Mouse (Mus musculus) Patski (cell line): ENCODE measurements around the gene Rilpl1. TPM values are rescaled to one million over a fixed set of nuclear protein-coding genes. Genes with fewer than 3 reads are reported as not detected.
"Not testable (repeated sequence)": the region's sequence is repeated elsewhere in the genome, so short reads cannot be mapped to it uniquely, and the experiment has no call there.

Experiments used
- ATAC-seq: fragments of 100-300 bp; one replicate; pipeline ENCODE4 v1.8.0; 2021
- CTCF ChIA-PET: fragments of 350-600 bp; sonication (Branson Sonifier 250); formaldehyde crosslinking; loops from one replicate; lab custom pipeline; 2022; ENCODE audit warnings: inconsistent platforms; lab: Charles Lee
- POLR2A ChIA-PET: fragments of 350-600 bp; sonication (Branson Sonifier 250); formaldehyde crosslinking; loops from one replicate; lab custom pipeline; 2022; ENCODE audit warnings: antibody characterized with exemption, inconsistent platforms; lab: Charles Lee
- DNase-seq: peaks from one replicate; pipeline ENCODE4 v3.0.0-alpha.2; 2011; ENCODE audit warnings: low read depth, low spot score
- H3K27me3 ChIP-seq: fragments of 371-371 bp; one replicate; pipeline ENCODE4 v1.5.1; 2021
- CTCF ChIP-seq: fragments of 100-300 bp; IDR thresholded peaks from one replicate; pipeline ENCODE4 v1.5.1; 2021
- in situ Hi-C: fragments of 300-500 bp; cut with MboI; formaldehyde crosslinking; loops from 3 replicates; pipeline ENCODE4 v1.11.1; 2018; ENCODE audit warnings: low pct_unique_long_range_greater_than_20kb, mixed read lengths
- polyA plus RNA-seq: library from polyadenylated mRNA; unstranded; gene quantifications from one replicate; pipeline ENCODE4 v1.2.3, GENCODE M21; 2021

Rilpl1 gene
- polyA plus RNA-seq, 1 experiment from 2014 or later, result 98.2 TPM

DNA sequence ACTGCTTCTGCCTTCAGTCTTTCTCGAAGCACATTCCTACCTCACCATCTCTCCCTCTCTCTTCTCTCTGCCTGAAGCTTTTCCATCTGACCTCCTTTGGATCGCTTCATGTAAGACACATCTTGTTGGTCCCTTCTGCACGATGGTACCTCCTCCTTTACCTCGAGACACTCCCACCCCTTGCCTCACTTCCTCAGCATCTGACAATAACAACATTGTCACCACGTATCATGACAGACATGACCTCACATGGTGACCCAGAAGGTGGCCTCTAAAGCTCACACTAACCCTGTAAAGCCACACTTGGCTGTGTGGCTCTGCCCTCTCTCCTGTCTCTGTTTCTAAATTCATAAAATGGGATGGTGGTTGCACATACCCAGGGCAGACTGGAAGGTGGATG, 15.4 kb downstream of the Rilpl1 start:
- no peak for DNase-seq
- ATAC-seq, result no peak
- no peaks in the 10 kb centered on the region for H3K27me3 ChIP-seq
- in situ Hi-C loops, result loop anchor here (25.0 kb wide), 1 partner anchor 1378 kb away; the partner anchor contains the start of genes Rhof and Setd1b
- POLR2A ChIA-PET, result no interaction called here
- CTCF ChIA-PET, result no interaction called here
- TF ChIP-seq CTCF, result no peak

DNA sequence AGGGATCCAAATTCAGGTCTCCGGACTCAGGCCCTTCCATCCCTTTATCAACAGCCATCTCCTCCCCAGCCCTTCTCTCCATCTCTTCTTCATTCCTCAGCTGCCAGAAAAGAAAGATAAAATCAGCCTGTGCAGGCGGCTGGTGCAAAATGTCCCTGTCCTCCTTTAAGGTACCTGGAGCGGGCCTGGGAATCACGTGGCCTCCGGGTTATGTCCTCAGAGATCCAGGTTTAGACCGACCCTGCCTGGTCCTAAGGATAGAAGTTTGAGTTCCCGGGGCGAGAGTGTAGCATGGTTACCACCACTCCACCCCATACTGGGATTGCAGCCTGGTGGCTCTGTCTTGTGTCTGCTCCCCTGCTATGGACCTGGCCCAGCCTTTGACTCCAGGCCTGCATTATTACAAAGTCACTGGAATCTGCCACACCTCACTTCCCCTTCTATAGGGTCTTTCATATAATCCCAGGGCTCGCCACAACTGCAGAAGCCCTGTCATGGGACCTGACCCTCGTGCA, 20.6 kb downstream of the Rilpl1 start:
- CTCF ChIA-PET, result interaction anchor here (2.8 kb wide), 1 partner anchor 13 kb away, joined by 13 read pairs; no protein-coding TSS in a partner anchor
- in situ Hi-C loops, result loop anchor here (25.0 kb wide), 1 partner anchor 1373 kb away; the partner anchor contains the start of genes Rhof and Setd1b
- ATAC-seq, result no peak
- no peaks in the 10 kb centered on the region for H3K27me3 ChIP-seq
- no peak for DNase-seq
- no peak for TF ChIP-seq CTCF
- POLR2A ChIA-PET, result interaction anchor here (1.0 kb wide), 1 partner anchor 10 kb away, joined by 8 read pairs; no protein-coding TSS in a partner anchor

DNA sequence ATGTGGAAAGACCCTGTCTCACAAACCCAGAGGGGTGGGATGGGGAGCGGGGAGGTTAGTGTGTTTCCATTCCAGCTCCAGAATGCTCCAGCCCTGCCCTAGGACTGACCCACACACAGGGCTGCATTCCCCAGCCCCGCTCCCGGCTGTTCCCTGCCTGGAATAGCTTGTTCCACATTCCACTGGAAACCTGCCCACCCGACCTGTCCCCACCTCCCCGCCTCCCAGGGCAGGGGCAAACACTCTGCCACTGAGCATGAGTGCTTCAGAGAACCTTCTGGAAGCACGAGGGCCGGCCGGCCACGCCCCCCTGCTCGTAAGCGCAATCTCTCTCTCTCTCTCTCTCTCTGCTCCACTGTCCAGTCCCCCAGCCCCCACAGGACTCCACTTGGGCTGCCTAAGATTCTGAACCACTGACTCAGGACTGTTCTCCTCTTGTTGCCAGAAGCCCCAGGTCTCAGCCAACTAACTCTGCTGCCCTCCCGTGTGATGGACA, 21.4 kb downstream of the Rilpl1 start:
- ATAC-seq (peak; percentile 68), DNase-seq (peak; percentile 88)
- ChIA-PET CTCF (interaction anchor here (2.8 kb wide), 1 partner anchor 14 kb away, joined by 13 read pairs; no protein-coding TSS in a partner anchor), POLR2A (no interaction called here)
- TF ChIP-seq CTCF, result no peak
- no peaks in the 10 kb centered on the region for H3K27me3 ChIP-seq
- in situ Hi-C loops, result loop anchor here (25.0 kb wide), 1 partner anchor 1372 kb away; the partner anchor contains the start of genes Rhof and Setd1b

DNA sequence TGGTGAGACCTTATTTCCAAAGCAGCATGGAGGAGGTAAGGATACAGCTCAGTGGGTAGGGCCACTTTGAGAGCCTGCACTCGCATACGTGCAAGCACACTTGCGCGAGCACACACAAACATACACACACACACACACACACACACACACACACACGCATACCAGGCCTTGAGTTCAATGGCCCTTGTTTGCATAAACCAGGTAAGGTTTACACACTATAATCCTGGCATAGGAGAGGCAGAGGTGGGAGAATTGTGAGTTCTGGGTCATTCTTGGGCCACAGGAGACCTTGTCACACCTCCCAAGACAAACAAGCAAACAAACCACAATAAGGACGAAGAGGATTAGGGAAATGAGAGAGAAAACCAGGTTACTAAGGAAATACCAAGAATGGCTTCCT, 22.0 kb downstream of the Rilpl1 start:
- in situ Hi-C loops, result loop anchor here (25.0 kb wide), 1 partner anchor 1372 kb away; the partner anchor contains the start of genes Rhof and Setd1b
- ChIA-PET CTCF (interaction anchor here (2.8 kb wide), 1 partner anchor 15 kb away, joined by 13 read pairs; no protein-coding TSS in a partner anchor), POLR2A (no interaction called here)
- no peaks in the 10 kb centered on the region for H3K27me3 ChIP-seq
- no peak for DNase-seq
- no peak for TF ChIP-seq CTCF
- no peak for ATAC-seq

DNA sequence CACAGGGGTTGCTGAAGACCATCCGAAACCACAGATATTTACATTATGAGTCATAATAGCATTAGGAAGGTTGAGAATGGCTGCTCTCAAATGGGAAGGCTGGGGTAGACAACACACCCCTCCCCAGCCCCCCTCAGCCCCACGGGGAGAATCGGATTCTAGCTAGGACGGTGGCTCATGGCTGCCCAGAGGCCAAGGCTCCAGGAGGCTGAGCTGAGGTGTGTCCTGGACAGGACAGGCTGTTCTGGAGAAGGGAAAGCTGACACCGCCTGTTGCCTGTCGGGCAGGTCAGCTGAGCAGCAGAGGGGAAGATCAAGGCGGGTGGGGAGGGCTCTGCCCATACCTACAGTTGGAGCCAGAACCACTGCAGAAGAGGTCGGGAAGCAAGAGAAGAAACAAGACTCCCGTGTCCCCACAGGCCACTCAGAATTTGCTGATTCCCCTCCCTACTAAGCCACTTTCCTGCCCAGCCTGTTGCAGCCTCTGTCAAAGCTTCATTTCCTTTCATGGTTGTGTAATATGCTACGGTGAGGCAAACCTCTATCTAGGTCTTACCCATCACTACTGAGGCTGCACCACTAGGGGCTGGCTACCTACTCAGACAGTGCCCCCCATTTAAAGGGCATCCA, 24.3 kb downstream of the Rilpl1 start:
- DNase-seq, result peak; percentile 65
- CTCF ChIA-PET, result interaction anchor here (1.1 to 2.2 kb wide), 6 partner anchors 14 to 74 kb away, joined by 3 to 6 read pairs (median 4); no protein-coding TSS in a partner anchor
- POLR2A ChIA-PET, result interaction anchor here (1.1 to 1.8 kb wide), 6 partner anchors 11 to 28 kb away, joined by 3 to 5 read pairs (median 4); partner anchors contain the start of gene Rilpl1
- no peaks in the 10 kb centered on the region for H3K27me3 ChIP-seq
- no peak for TF ChIP-seq CTCF
- in situ Hi-C loops, result loop anchor here (25.0 kb wide), 1 partner anchor 1370 kb away; the partner anchor contains the start of genes Rhof and Setd1b
- ATAC-seq, result peak; percentile 59

DNA sequence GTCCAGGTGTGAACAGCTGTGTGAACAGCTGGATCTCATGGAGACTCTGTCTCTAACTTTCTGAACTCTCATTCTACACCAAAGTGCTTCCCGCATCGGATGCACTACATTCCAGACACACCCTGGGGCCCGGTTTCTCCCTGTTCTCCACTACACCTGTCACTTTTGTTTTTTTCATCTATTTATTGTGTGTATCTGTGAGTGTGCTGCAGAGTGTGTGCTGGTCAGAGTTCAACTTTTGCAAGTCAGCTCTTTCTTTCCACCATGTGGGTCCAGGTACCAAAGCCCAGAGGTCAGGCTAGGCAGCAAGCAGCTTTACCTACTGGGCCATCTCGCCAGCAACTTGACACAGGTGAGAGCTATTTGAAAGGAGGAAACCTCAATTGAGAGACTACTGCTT, 26.0 kb downstream of the Rilpl1 start:
- no peak for TF ChIP-seq CTCF
- H3K27me3 ChIP-seq, result no peaks in the 10 kb centered on the region
- DNase-seq, result no peak
- ChIA-PET CTCF (interaction anchor here (1.2 to 1.7 kb wide), 3 partner anchors 17 to 33 kb away, joined by 3 to 4 read pairs (median 4); no protein-coding TSS in a partner anchor), POLR2A (no interaction called here)
- in situ Hi-C loops, result loop anchor here (25.0 kb wide), 1 partner anchor 1368 kb away; the partner anchor contains the start of genes Rhof and Setd1b
- no peak for ATAC-seq

DNA sequence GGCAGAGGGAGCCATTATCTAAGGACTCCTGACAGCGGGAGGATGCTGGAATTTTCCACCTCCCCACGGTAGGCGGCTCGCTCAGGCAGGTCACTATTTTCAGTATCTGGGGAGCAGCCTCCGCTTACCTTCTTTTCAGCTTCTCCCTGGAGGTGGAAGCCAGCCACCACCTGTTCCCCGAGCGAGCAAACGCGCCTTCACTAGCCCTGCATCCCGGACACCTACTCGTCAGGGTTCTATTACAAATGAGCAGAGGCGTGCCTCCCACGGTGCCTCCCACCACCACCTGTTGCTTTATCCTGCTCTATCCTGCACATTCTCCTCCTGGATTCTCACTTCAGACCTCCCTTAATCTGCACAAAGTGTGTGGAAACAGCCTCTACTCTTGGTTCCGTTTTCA, 27.4 kb downstream of the Rilpl1 start:
- ChIA-PET CTCF (interaction anchor here (1.1 kb wide), 1 partner anchor 35 kb away, joined by 3 read pairs; no protein-coding TSS in a partner anchor), POLR2A (no interaction called here)
- in situ Hi-C loops, result loop anchor here (25.0 kb wide), 1 partner anchor 1366 kb away; the partner anchor contains the start of genes Rhof and Setd1b
- DNase-seq (no peak), ATAC-seq (no peak)
- no peak for TF ChIP-seq CTCF
- no peaks in the 10 kb centered on the region for H3K27me3 ChIP-seq

DNA sequence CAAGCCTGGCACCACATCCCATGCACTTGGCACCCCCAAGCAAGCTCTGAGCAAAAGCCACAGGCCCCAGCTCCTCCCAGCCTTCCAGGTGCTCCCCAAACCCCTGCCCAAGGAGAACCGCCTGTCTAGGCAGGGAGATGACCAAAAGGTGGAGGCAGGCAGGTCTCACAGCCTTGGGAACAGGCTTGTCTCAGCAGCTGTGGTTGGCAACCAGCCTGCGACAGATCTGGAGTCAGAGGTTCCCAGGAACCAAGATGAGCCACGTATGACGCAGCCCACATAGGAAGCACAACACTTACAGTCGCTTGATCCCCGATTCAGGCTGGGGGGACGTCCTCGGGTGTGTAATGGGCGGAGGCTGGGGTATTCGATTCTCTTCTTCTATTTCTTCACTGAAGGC, 29.6 kb downstream of the Rilpl1 start:
- ATAC-seq (no peak), DNase-seq (no peak)
- in situ Hi-C loops, result loop anchor here (25.0 kb wide), 1 partner anchor 1364 kb away; the partner anchor contains the start of genes Rhof and Setd1b
- no peak for TF ChIP-seq CTCF
- ChIA-PET POLR2A (no interaction called here), CTCF (interaction anchor here (1.1 kb wide), 1 partner anchor 37 kb away, joined by 7 read pairs; no protein-coding TSS in a partner anchor)
- H3K27me3 ChIP-seq, result no peaks in the 10 kb centered on the region

DNA sequence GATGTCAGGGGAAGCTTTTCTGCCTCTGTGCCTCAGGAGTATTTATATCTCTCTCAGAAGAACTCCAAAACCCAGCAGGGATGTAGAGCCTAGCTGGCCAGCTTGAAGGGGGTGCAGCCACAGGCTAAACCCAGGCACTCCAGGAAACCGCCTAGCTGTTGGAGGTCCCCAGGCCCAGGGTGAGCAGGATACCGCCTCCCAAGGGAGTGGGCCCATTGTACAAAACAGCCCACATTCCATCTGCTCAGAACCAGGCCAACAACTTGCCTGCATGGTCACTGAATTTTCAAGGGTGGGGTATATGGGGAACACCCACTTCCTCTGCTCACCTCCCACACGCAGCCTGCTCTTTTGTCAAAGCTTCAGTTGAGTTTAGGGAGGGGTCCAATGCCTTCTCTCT, 30.6 kb downstream of the Rilpl1 start:
- no peak for TF ChIP-seq CTCF
- POLR2A ChIA-PET, result interaction anchor here (0.6 to 1.2 kb wide), 4 partner anchors 10 to 41 kb away, joined by 3 to 8 read pairs (median 4); no protein-coding TSS in a partner anchor
- CTCF ChIA-PET, result interaction anchor here (1.1 to 1.5 kb wide), 2 partner anchors 38 to 64 kb away, joined by 3 to 7 read pairs; no protein-coding TSS in a partner anchor
- ATAC-seq, result no peak
- in situ Hi-C loops, result loop anchor here (25.0 kb wide), 1 partner anchor 1363 kb away; the partner anchor contains the start of genes Rhof and Setd1b
- no peaks in the 10 kb centered on the region for H3K27me3 ChIP-seq
- no peak for DNase-seq

DNA sequence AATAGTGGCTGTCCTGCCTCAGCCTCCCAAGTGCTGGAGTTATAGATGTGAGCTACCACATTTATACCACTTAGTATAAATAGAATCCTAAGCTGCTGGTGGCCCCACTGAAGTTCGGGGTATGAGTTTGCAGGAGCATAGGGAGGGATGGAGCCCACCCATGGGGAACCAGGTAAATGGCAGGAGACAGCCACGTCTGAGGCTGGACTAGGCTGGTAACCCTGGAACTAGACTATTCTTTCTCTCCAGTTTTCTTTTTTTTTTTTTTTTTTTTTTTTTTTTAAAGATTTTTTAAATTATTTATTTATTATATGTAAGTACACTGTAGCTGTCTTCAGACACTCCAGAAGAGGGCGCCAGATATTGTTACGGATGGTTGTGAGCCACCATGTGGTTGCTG, 31.2 kb downstream of the Rilpl1 start:
- in situ Hi-C loops, result loop anchor here (25.0 kb wide), 1 partner anchor 1363 kb away; the partner anchor contains the start of genes Rhof and Setd1b
- not testable (repeated sequence) for DNase-seq, H3K27me3 ChIP-seq, ATAC-seq
- ChIA-PET CTCF (interaction anchor here (1.5 kb wide), 1 partner anchor 64 kb away, joined by 3 read pairs; no protein-coding TSS in a partner anchor), POLR2A (interaction anchor here (0.6 to 1.2 kb wide), 4 partner anchors 11 to 41 kb away, joined by 3 to 8 read pairs (median 4); no protein-coding TSS in a partner anchor)
